ENCODE assay signal across 8 mouse cellular contexts in the genomic region with DNA sequence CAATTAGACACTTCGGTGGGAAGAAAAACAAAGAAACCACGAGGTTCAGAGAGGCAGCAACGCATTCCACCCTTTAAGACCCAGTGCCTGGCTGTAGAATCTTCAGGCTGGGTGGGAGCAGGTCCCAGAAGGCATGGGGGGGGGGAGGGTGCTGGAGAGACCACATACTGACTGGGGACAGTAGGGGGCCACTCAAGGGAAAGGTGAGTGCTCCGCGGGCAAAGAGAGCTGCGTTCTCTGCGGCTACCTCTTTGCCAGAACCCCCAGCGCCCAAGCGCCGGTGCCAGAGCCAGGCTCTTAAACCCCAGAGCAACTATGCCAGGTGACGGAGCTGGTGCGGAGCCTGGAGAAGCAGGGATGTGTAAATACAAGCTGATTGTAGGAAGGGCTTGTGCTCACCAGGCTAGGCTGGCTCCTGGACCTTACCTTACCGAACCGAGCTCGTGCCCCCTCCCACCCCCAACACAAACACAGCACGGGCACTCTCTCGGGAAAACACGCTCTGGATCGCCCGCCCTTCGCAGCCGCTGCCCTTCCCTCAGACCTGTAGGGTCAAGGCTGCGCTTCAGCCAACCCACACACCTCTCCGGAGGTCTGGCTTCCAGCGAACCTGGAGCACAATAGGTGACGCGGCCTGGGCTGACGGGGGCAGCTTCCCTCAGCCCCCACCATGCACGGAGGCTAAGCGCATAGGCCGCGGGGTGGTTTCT. TPM values are rescaled to one million over a fixed set of nuclear protein-coding genes. Genes with fewer than 3 reads are reported as not detected.
DNase-seq lines count a peak whose midpoint lies in the region; ATAC-seq and TF ChIP-seq lines count a peak whose summit lies in the region.

No protein-coding gene starts in this region.

- no peaks in the 10 kb centered on the region for H3K9me3 ChIP-seq in embryonic facial prominence, embryonic 11.5 days (replicated peaks; ENCODE audit: control insufficient read depth, low read length)
- no peaks in the 10 kb centered on the region for H3K9me3 ChIP-seq in intestine, postnatal 0 days (ENCODE audit: control insufficient read depth)
- H3K9me3 ChIP-seq in neural tube, embryonic 14.5 days (ENCODE audit: control insufficient read depth, low read length) = no peaks in the 10 kb centered on the region

- no peak for TF ChIP-seq CTCF in gastrocnemius, adult 2 months (IDR thresholded peaks at IDR 0.05)
- no peak for TF ChIP-seq CTCF in intestine, postnatal 0 days (IDR thresholded peaks at IDR 0.05; ENCODE audit: low read depth)

- ATAC-seq in CD4-positive, CD25-positive, alpha-beta regulatory T cell, adult 4 months = peak; percentile 12
- ATAC-seq in embryonic facial prominence, embryonic 11.5 days (replicated peaks; ENCODE audit: insufficient number of reproducible peaks, low FRiP score, low TSS enrichment, low read depth) = peak; percentile 32; the same call in 1 of the 2 replicates
- 0 out of 2 replicates have a peak, but pooled peaks have one; percentile 26 for ATAC-seq in intestine, postnatal 0 days
- ATAC-seq in neural tube, embryonic 14.5 days (ENCODE audit: low read depth) = peak; percentile 42

- peaks cover 4% of the 10 kb centered on the region for H3K4me1 ChIP-seq in embryonic facial prominence, embryonic 11.5 days (ENCODE audit: control insufficient read depth, insufficient read depth, low read length)
- peaks cover 3% of the 10 kb centered on the region; the same call in 1 of the 2 replicates for H3K4me1 ChIP-seq in intestine, postnatal 0 days (replicated peaks; ENCODE audit: control insufficient read depth, insufficient read depth, low read length)
- no peaks in the 10 kb centered on the region for H3K4me1 ChIP-seq in neural tube, embryonic 14.5 days (ENCODE audit: control insufficient read depth, insufficient read depth, low read length)

- peak overlapping the region; percentile 75 for H3K4me3 ChIP-seq in gastrocnemius, adult 2 months
- peak overlapping the region; percentile 60 for H3K4me3 ChIP-seq in embryonic facial prominence, embryonic 11.5 days (ENCODE audit: low read depth, low read length)
- peak overlapping the region; percentile 62 for H3K4me3 ChIP-seq in intestine, postnatal 0 days (ENCODE audit: low read depth, low read length)
- H3K4me3 ChIP-seq in neural tube, embryonic 14.5 days (ENCODE audit: low read depth, low read length) = peak overlapping the region; percentile 86

- DNase-seq in gastrocnemius, adult 2 months = no peak
- DNase-seq in gastrocnemius, postnatal 25 days = no peak
- DNase-seq in embryonic facial prominence, embryonic 11.5 days (ENCODE audit: low spot score) = peak; percentile 36
- no peak for DNase-seq in thymus, postnatal 4 days
- DNase-seq in thymus, postnatal 14 days = no peak

- no peak overlapping the region for H3K27ac ChIP-seq in gastrocnemius, adult 2 months
- H3K27ac ChIP-seq in embryonic facial prominence, embryonic 11.5 days (replicated peaks; ENCODE audit: low read depth, low read length) = no peak overlapping the region
- H3K27ac ChIP-seq in intestine, postnatal 0 days (ENCODE audit: low read depth, low read length) = no peak overlapping the region
- H3K27ac ChIP-seq in neural tube, embryonic 14.5 days (ENCODE audit: low read depth, low read length) = peak overlapping the region; percentile 94

- peak overlapping the region; percentile 98 for H3K4me2 ChIP-seq in embryonic facial prominence, embryonic 11.5 days (ENCODE audit: low read depth, low read length)
- H3K4me2 ChIP-seq in intestine, postnatal 0 days (replicated peaks; ENCODE audit: low read depth) = peak overlapping the region; percentile 99
- peak overlapping the region; percentile 67 for H3K4me2 ChIP-seq in neural tube, embryonic 14.5 days (ENCODE audit: low read depth, low read length)

- intact Hi-C loops in gastrocnemius, adult 2 months (cut with DNase I) = no loop called here

- WGBS in embryonic facial prominence, embryonic 11.5 days = under 1% methylated on average over 32 of the region's 32 CpGs
- WGBS in intestine, postnatal 0 days = 4% methylated on average over 32 of the region's 32 CpGs
- WGBS in neural tube, embryonic 14.5 days = under 1% methylated on average over 32 of the region's 32 CpGs

- H3K27me3 ChIP-seq in embryonic facial prominence, embryonic 11.5 days (ENCODE audit: control insufficient read depth, insufficient read depth, low read length) = peaks cover 23% of the 10 kb centered on the region
- peaks cover 27% of the 10 kb centered on the region for H3K27me3 ChIP-seq in intestine, postnatal 0 days (replicated peaks; ENCODE audit: control insufficient read depth, insufficient read depth, low read length)
- peaks cover 4% of the 10 kb centered on the region; the same call in 1 of the 2 replicates for H3K27me3 ChIP-seq in neural tube, embryonic 14.5 days (ENCODE audit: control insufficient read depth, insufficient read depth, low read length)

- H3K36me3 ChIP-seq in embryonic facial prominence, embryonic 11.5 days (replicated peaks; ENCODE audit: control insufficient read depth, insufficient read depth, low read depth, low read length) = no peaks in the 10 kb centered on the region
- H3K36me3 ChIP-seq in intestine, postnatal 0 days (ENCODE audit: control insufficient read depth, insufficient read depth) = no peaks in the 10 kb centered on the region; the same call in 1 of the 2 replicates
- no peaks in the 10 kb centered on the region for H3K36me3 ChIP-seq in neural tube, embryonic 14.5 days (ENCODE audit: control insufficient read depth, insufficient read depth, low read length)

- peak overlapping the region; percentile 62 for H3K9ac ChIP-seq in embryonic facial prominence, embryonic 11.5 days (replicated peaks; ENCODE audit: low read length)
- H3K9ac ChIP-seq in intestine, postnatal 0 days (ENCODE audit: low read depth, low read length) = no peak overlapping the region
- H3K9ac ChIP-seq in neural tube, embryonic 14.5 days (replicated peaks; ENCODE audit: low read depth, low read length) = peak overlapping the region; percentile 92

RNA-seq across cellular contexts. Expression of gene Tbc1d30, which starts 41.1 kb away (rescaled TPM):
- total RNA-seq in gastrocnemius, adult 2 months (2021) = under 1 TPM; 0.20 to 0.36 TPM
- total RNA-seq in gastrocnemius, postnatal 25 days (2021) = under 1 TPM; 0.13 to 0.38 TPM
- polyA plus RNA-seq in CD4-positive, CD25-positive, alpha-beta regulatory T cell, adult 4 months (2017; shearing (Covaris generic)) = 1 to 10 TPM; 3.1 to 3.4 TPM
- polyA plus RNA-seq in embryonic facial prominence, embryonic 11.5 days (2014; fragmentation: Nextera tagmentation; extraction: Ambion mirVana) = 2.7 TPM in 2 replicates
- polyA plus RNA-seq in intestine, postnatal 0 days (2015; fragmentation: Nextera tagmentation; extraction: Ambion mirVana) = 2.8 and 2.9 TPM in 2 replicates
- 27.2 and 31.4 TPM in 2 replicates for polyA plus RNA-seq in neural tube, embryonic 14.5 days (2014; fragmentation: Nextera tagmentation; extraction: Ambion mirVana)

RNA-seq across cellular contexts. Expression of gene Gns, which starts 54.9 kb away (rescaled TPM):
- 10 to 100 TPM; 27.3 to 34.0 TPM for total RNA-seq in gastrocnemius, adult 2 months (2021)
- total RNA-seq in gastrocnemius, postnatal 25 days (2021) = 10 to 100 TPM; 27.1 to 30.5 TPM
- 10 to 100 TPM in 1 of 2 experiments, 1 to 10 TPM in 1; 9.1 to 13.6 TPM for polyA plus RNA-seq in CD4-positive, CD25-positive, alpha-beta regulatory T cell, adult 4 months (2017; shearing (Covaris generic))
- 45.3 and 46.6 TPM in 2 replicates for polyA plus RNA-seq in embryonic facial prominence, embryonic 11.5 days (2014; fragmentation: Nextera tagmentation; extraction: Ambion mirVana)
- polyA plus RNA-seq in intestine, postnatal 0 days (2015; fragmentation: Nextera tagmentation; extraction: Ambion mirVana) = 68.6 and 78.1 TPM in 2 replicates
- polyA plus RNA-seq in neural tube, embryonic 14.5 days (2014; fragmentation: Nextera tagmentation; extraction: Ambion mirVana) = 50.3 and 59.9 TPM in 2 replicates
